19 mouse cellular contexts compared by ENCODE assay signal in the genomic region with DNA sequence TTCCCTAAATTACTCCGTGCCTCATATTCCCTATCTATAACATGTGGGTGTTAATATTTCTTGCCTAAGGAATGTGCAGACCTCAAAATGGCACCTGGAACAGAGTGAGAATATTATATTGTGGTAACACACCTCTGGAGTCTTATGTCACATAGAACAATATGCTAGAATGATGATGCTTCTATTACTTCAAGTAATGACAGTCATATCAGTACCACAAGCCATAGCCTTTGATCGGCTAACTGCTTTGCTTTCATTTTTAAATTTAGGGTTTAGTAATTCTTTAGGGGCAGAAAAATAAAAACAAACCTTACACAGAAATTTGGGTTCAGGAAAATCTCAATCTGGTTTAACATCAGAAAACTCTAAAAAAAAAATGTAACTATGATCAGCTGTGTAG.
"Had no signal": no experiment of that assay in that cellular context is flagged by ENCODE, and none has a peak within 500 bp of the region (broad histone marks: within the 10 kb centered on the region; RNA-seq: fewer than 3 reads in every experiment).

No protein-coding gene starts in this region.

- H3K36me3 ChIP-seq: midbrain, embryonic 10.5 days; midbrain, embryonic 12.5 days; neural tube, embryonic 13.5 days; neural tube, embryonic 15.5 days had no signal

- H3K27me3 ChIP-seq: midbrain, embryonic 12.5 days; neural tube, embryonic 13.5 days; neural tube, embryonic 15.5 days had no signal

- H3K4me2 ChIP-seq: lung, embryonic 14.5 days; midbrain, embryonic 12.5 days; neural tube, embryonic 13.5 days; neural tube, embryonic 15.5 days had no signal

- H3K4me3 ChIP-seq: midbrain, embryonic 10.5 days; midbrain, embryonic 12.5 days; myocyte; neural tube, embryonic 13.5 days; neural tube, embryonic 15.5 days had no signal

- H3K4me1 ChIP-seq: midbrain, embryonic 10.5 days; midbrain, embryonic 12.5 days; neural tube, embryonic 13.5 days; neural tube, embryonic 15.5 days had no signal

- H3K9me3 ChIP-seq: midbrain, embryonic 10.5 days; midbrain, embryonic 12.5 days; neural tube, embryonic 13.5 days; neural tube, embryonic 15.5 days had no signal

- ATAC-seq: midbrain, embryonic 16.5 days had no signal

- DNase-seq: lung, adult 18-20 months; lung, embryonic 14.5 days; lung, postnatal 10 days; lung, postnatal 4 days; midbrain, embryonic 14.5 days; retina, postnatal 1 day; right cerebral cortex, adult 18-20 months; right cerebral cortex, postnatal 25 days; right cerebral cortex, postnatal 4 days; spleen, adult 18-20 months; thymus, adult 18-20 months; thymus, postnatal 14 days; thymus, postnatal 36 days had no signal

- H3K27ac ChIP-seq: midbrain, embryonic 10.5 days; midbrain, embryonic 12.5 days; neural tube, embryonic 13.5 days; neural tube, embryonic 15.5 days had no signal

- H3K9ac ChIP-seq: lung, embryonic 14.5 days; midbrain, embryonic 12.5 days; neural tube, embryonic 13.5 days; neural tube, embryonic 15.5 days had no signal
